9 mouse cellular contexts compared by ENCODE assay signal in genomic region chr14:117895539-117895912, GRCm38 (mm10).
DNase-seq lines count a peak whose midpoint lies in the region; ATAC-seq and TF ChIP-seq lines count a peak whose summit lies in the region.
"Had no signal": no experiment of that assay in that cellular context is flagged by ENCODE, and none has a peak within 500 bp of the region (broad histone marks: within the 10 kb centered on the region; RNA-seq: fewer than 3 reads in every experiment).

No protein-coding gene starts in this region.

- peak; percentile 28 to 32 for DNase-seq in heart, adult 2 months
- no peak for DNase-seq in heart, embryonic 10.5 days (ENCODE audit: low spot score)
- DNase-seq in layer of hippocampus, postnatal 10 days (ENCODE audit: low spot score in 2 of 2): peak; percentile 44 to 58
- peak; percentile 65 for DNase-seq in right cerebral cortex, adult 18-20 months
- DNase-seq in T-cell, adult 2 months (ENCODE audit: low spot score): no peak
- no peak for DNase-seq in cerebellum, adult 8-10 months
- DNase-seq: lung, embryonic 14.5 days had no signal

- H3K27me3 ChIP-seq in heart, adult 2 months (ENCODE audit: control insufficient read depth, insufficient read depth, low read length): no peaks in the 10 kb centered on the region
- peaks cover 28% of the 10 kb centered on the region for H3K27me3 ChIP-seq in heart, embryonic 10.5 days (ENCODE audit: insufficient read depth, poor library complexity, severe bottlenecking)
- no peaks in the 10 kb centered on the region for H3K27me3 ChIP-seq in forebrain, embryonic 13.5 days
- H3K27me3 ChIP-seq in liver, embryonic 12.5 days (replicated peaks): no peaks in the 10 kb centered on the region

- ATAC-seq in forebrain, embryonic 13.5 days: peak; percentile 31
- ATAC-seq in liver, embryonic 12.5 days: no peak

- WGBS in heart, adult 2 months: 77% methylated on average over 16 of the region's 16 CpGs
- WGBS in heart, embryonic 10.5 days: 86% methylated on average over 16 of the region's 16 CpGs
- WGBS in forebrain, embryonic 13.5 days: 69% methylated on average over 16 of the region's 16 CpGs
- 77% methylated on average over 16 of the region's 16 CpGs for WGBS in liver, embryonic 12.5 days (ENCODE audit: insufficient replicate concordance)

- intact Hi-C loops in heart, adult 2 months (cut with DNase I): no loop called here

- peak overlapping the region; percentile 39 for H3K4me2 ChIP-seq in forebrain, embryonic 13.5 days
- H3K4me2 ChIP-seq in liver, embryonic 12.5 days: no peak overlapping the region
- H3K4me2 ChIP-seq: lung, embryonic 14.5 days had no signal

- H3K4me3 ChIP-seq in heart, adult 2 months: no peak overlapping the region
- H3K4me3 ChIP-seq in heart, embryonic 10.5 days: no peak overlapping the region
- peak overlapping the region; percentile 6; the same call in 1 of the 2 replicates for H3K4me3 ChIP-seq in forebrain, embryonic 13.5 days
- H3K4me3 ChIP-seq in liver, embryonic 12.5 days: no peak overlapping the region

- no peak overlapping the region for H3K9ac ChIP-seq in heart, adult 2 months (ENCODE audit: low read depth, low read length)
- no peak overlapping the region for H3K9ac ChIP-seq in forebrain, embryonic 13.5 days
- no peak overlapping the region for H3K9ac ChIP-seq in liver, embryonic 12.5 days
- H3K9ac ChIP-seq: lung, embryonic 14.5 days had no signal

- no peak for TF ChIP-seq EP300 in heart, adult 2 months (IDR thresholded peaks at IDR 0.05; ENCODE audit: insufficient read depth, low read depth, low read length)

- peaks cover 1% of the 10 kb centered on the region for H3K4me1 ChIP-seq in heart, adult 2 months (ENCODE audit: control insufficient read depth, insufficient read depth, low read length)
- no peaks in the 10 kb centered on the region for H3K4me1 ChIP-seq in heart, embryonic 10.5 days
- peaks cover 21% of the 10 kb centered on the region for H3K4me1 ChIP-seq in forebrain, embryonic 13.5 days
- no peaks in the 10 kb centered on the region for H3K4me1 ChIP-seq in liver, embryonic 12.5 days

- no peaks in the 10 kb centered on the region for H3K9me3 ChIP-seq in heart, embryonic 10.5 days
- no peaks in the 10 kb centered on the region for H3K9me3 ChIP-seq in forebrain, embryonic 13.5 days (replicated peaks)
- no peaks in the 10 kb centered on the region for H3K9me3 ChIP-seq in liver, embryonic 12.5 days (replicated peaks)

- H3K79me2 ChIP-seq in heart, adult 2 months (replicated peaks; ENCODE audit: control insufficient read depth, insufficient read depth, low read length): no peaks in the 10 kb centered on the region

- no peak overlapping the region; the same call in 1 of the 2 replicates for H3K27ac ChIP-seq in heart, adult 2 months
- no peak overlapping the region for H3K27ac ChIP-seq in heart, embryonic 10.5 days
- peak overlapping the region; percentile 38 for H3K27ac ChIP-seq in forebrain, embryonic 13.5 days
- H3K27ac ChIP-seq in liver, embryonic 12.5 days: no peak overlapping the region

- no peak for TF ChIP-seq CTCF in heart, adult 2 months (IDR thresholded peaks at IDR 0.05)

- H3K36me3 ChIP-seq in heart, adult 2 months (ENCODE audit: control insufficient read depth, insufficient read depth, low read length): no peaks in the 10 kb centered on the region
- no peaks in the 10 kb centered on the region for H3K36me3 ChIP-seq in heart, embryonic 10.5 days
- no peaks in the 10 kb centered on the region for H3K36me3 ChIP-seq in forebrain, embryonic 13.5 days (ENCODE audit: poor library complexity, severe bottlenecking)
- no peaks in the 10 kb centered on the region for H3K36me3 ChIP-seq in liver, embryonic 12.5 days

- no peak for TF ChIP-seq POLR2A in heart, adult 2 months (IDR thresholded peaks at IDR 0.05; ENCODE audit: insufficient read depth, low read depth, low read length)

Comparison
In these comparisons a context has a peak if more than half of its experiments do, and no peak if none do; other contexts are left out.
1. DNase-seq: peak in heart, adult 2 months (2 of 2), layer of hippocampus, postnatal 10 days (2 of 2) and right cerebral cortex, adult 18-20 months (single experiment); none in heart, embryonic 10.5 days (single experiment), T-cell, adult 2 months (single experiment) and cerebellum, adult 8-10 months (single experiment).